Mouse (Mus musculus): ENCODE results near the gene Trio. TPM values are rescaled to one million over a fixed set of nuclear protein-coding genes. Genes with fewer than 3 reads are reported as not detected.
A peak's percentile ranks its signal among the peaks of the same experiment; 100 is the strongest.

Trio gene
- polyA plus RNA-seq, 1 experiment: 187 TPM

- Histone ChIP-seq H3K27ac (ENCODE audit: insufficient read depth, low read length) (peak overlapping the region; percentile 37; the same call in 1 of the 2 replicates), H3K4me3 (replicated peaks; ENCODE audit: insufficient read depth, low read depth, low read length) (no peak overlapping the region), H3K27me3 (ENCODE audit: control insufficient read depth, insufficient read depth, low read length) (no peaks in the 10 kb centered on the region), H3K4me1 (ENCODE audit: control insufficient read depth, insufficient read depth, low read length) (peaks cover 19% of the 10 kb centered on the region)
- TF ChIP-seq POLR2A (IDR thresholded peaks at IDR 0.05; ENCODE audit: borderline replicate concordance, insufficient read depth, low read length) (no peak), CTCF (IDR thresholded peaks at IDR 0.05; ENCODE audit: borderline replicate concordance, insufficient read depth, low read depth, low read length) (no peak)
- DNase-seq: no peak
- WGBS: 93% methylated on average over 22 of the region's 22 CpGs
These were observed 229.4 kb downstream of the Trio start for GRCm38 (mm10) chr15:27795942-27796867.

- TF ChIP-seq POLR2A (IDR thresholded peaks at IDR 0.05; ENCODE audit: borderline replicate concordance, insufficient read depth, low read length): no peak
- TF ChIP-seq CTCF (IDR thresholded peaks at IDR 0.05; ENCODE audit: borderline replicate concordance, insufficient read depth, low read depth, low read length): no peak
- no peak overlapping the region for H3K4me3 ChIP-seq (replicated peaks; ENCODE audit: insufficient read depth, low read depth, low read length)
- WGBS: 60% methylated on average over 6 of the region's 6 CpGs
- peaks cover 12% of the 10 kb centered on the region for H3K4me1 ChIP-seq (ENCODE audit: control insufficient read depth, insufficient read depth, low read length)
- no peak for DNase-seq
- H3K27ac ChIP-seq (ENCODE audit: insufficient read depth, low read length): no peak overlapping the region
- H3K27me3 ChIP-seq (ENCODE audit: control insufficient read depth, insufficient read depth, low read length): no peaks in the 10 kb centered on the region
These were observed 232.4 kb downstream of the Trio start for GRCm38 (mm10) chr15:27793284-27793683.

- Histone ChIP-seq H3K27ac (ENCODE audit: insufficient read depth, low read length) (no peak overlapping the region), H3K4me3 (replicated peaks; ENCODE audit: insufficient read depth, low read depth, low read length) (no peak overlapping the region), H3K4me1 (ENCODE audit: control insufficient read depth, insufficient read depth, low read length) (peaks cover 18% of the 10 kb centered on the region), H3K27me3 (ENCODE audit: control insufficient read depth, insufficient read depth, low read length) (no peaks in the 10 kb centered on the region)
- TF ChIP-seq CTCF (IDR thresholded peaks at IDR 0.05; ENCODE audit: borderline replicate concordance, insufficient read depth, low read depth, low read length): no peak
- no peak for TF ChIP-seq POLR2A (IDR thresholded peaks at IDR 0.05; ENCODE audit: borderline replicate concordance, insufficient read depth, low read length)
- DNase-seq: no peak
- whole genome bisulfite sequencing: 61% methylated on average over 11 of the region's 11 CpGs
These were observed 233.2 kb downstream of the Trio start for GRCm38 (mm10) chr15:27792473-27792872.

- Histone ChIP-seq H3K27ac (ENCODE audit: insufficient read depth, low read length) (no peak overlapping the region), H3K4me3 (replicated peaks; ENCODE audit: insufficient read depth, low read depth, low read length) (no peak overlapping the region), H3K4me1 (ENCODE audit: control insufficient read depth, insufficient read depth, low read length) (peaks cover 30% of the 10 kb centered on the region), H3K27me3 (ENCODE audit: control insufficient read depth, insufficient read depth, low read length) (no peaks in the 10 kb centered on the region)
- no peak for DNase-seq
- 57% methylated on average over 5 of the region's 5 CpGs for WGBS
- TF ChIP-seq CTCF (IDR thresholded peaks at IDR 0.05; ENCODE audit: borderline replicate concordance, insufficient read depth, low read depth, low read length) (no peak), POLR2A (IDR thresholded peaks at IDR 0.05; ENCODE audit: borderline replicate concordance, insufficient read depth, low read length) (no peak)
These were observed 234.5 kb downstream of the Trio start for GRCm38 (mm10) chr15:27791141-27791540.

GRCm38 (mm10) chr15:27790699-27791098, 234.9 kb downstream of the Trio start:
- Histone ChIP-seq H3K27ac (ENCODE audit: insufficient read depth, low read length) (no peak overlapping the region), H3K27me3 (ENCODE audit: control insufficient read depth, insufficient read depth, low read length) (no peaks in the 10 kb centered on the region), H3K4me3 (replicated peaks; ENCODE audit: insufficient read depth, low read depth, low read length) (no peak overlapping the region), H3K4me1 (ENCODE audit: control insufficient read depth, insufficient read depth, low read length) (peaks cover 31% of the 10 kb centered on the region)
- DNase-seq: no peak
- TF ChIP-seq CTCF (IDR thresholded peaks at IDR 0.05; ENCODE audit: borderline replicate concordance, insufficient read depth, low read depth, low read length): no peak
- TF ChIP-seq POLR2A (IDR thresholded peaks at IDR 0.05; ENCODE audit: borderline replicate concordance, insufficient read depth, low read length): no peak
- 89% methylated on average over 6 of the region's 6 CpGs for WGBS

- no peak for DNase-seq
- no peaks in the 10 kb centered on the region for H3K27me3 ChIP-seq (ENCODE audit: control insufficient read depth, insufficient read depth, low read length)
- H3K4me1 ChIP-seq (ENCODE audit: control insufficient read depth, insufficient read depth, low read length): peaks cover 36% of the 10 kb centered on the region
- no peak overlapping the region for H3K27ac ChIP-seq (ENCODE audit: insufficient read depth, low read length)
- H3K4me3 ChIP-seq (replicated peaks; ENCODE audit: insufficient read depth, low read depth, low read length): no peak overlapping the region
- TF ChIP-seq POLR2A (IDR thresholded peaks at IDR 0.05; ENCODE audit: borderline replicate concordance, insufficient read depth, low read length) (no peak), CTCF (IDR thresholded peaks at IDR 0.05; ENCODE audit: borderline replicate concordance, insufficient read depth, low read depth, low read length) (no peak)
- 73% methylated on average over 3 of the region's 3 CpGs for WGBS
These were observed 236.3 kb downstream of the Trio start for GRCm38 (mm10) chr15:27789325-27789724.

- TF ChIP-seq POLR2A (IDR thresholded peaks at IDR 0.05; ENCODE audit: borderline replicate concordance, insufficient read depth, low read length): no peak
- TF ChIP-seq CTCF (IDR thresholded peaks at IDR 0.05; ENCODE audit: borderline replicate concordance, insufficient read depth, low read depth, low read length): no peak
- Histone ChIP-seq H3K27me3 (ENCODE audit: control insufficient read depth, insufficient read depth, low read length) (no peaks in the 10 kb centered on the region), H3K27ac (ENCODE audit: insufficient read depth, low read length) (peak overlapping the region; percentile 7; the same call in 1 of the 2 replicates), H3K4me1 (ENCODE audit: control insufficient read depth, insufficient read depth, low read length) (peaks cover 43% of the 10 kb centered on the region), H3K4me3 (replicated peaks; ENCODE audit: insufficient read depth, low read depth, low read length) (no peak overlapping the region)
- 44% methylated on average over 17 of the region's 17 CpGs for WGBS
- DNase-seq: peak in 1 of 2 experiments; percentile 47
These were observed 237.4 kb downstream of the Trio start for GRCm38 (mm10) chr15:27788122-27788759.
